Mouse (Mus musculus) monocyte, adult 5-6 weeks (primary cell): Measurements from ENCODE around the gene Zfp787. TPM values are rescaled to one million over a fixed set of nuclear protein-coding genes. Genes with fewer than 3 reads are reported as not detected.
A peak's percentile ranks its signal among the peaks of the same experiment; 100 is the strongest.
"Not testable (repeated sequence)": the region's sequence is repeated elsewhere in the genome, so short reads cannot be mapped to it uniquely, and the experiment has no call there.

Source experiments
- ATAC-seq: fragments of 153-309, 156-312 bp; replicated peaks from 2 replicates; pipeline ENCODE4 v1.8.0; 2017; ENCODE audit warnings: mild to moderate bottlenecking; ENCODE audit not compliant: low TSS enrichment, insufficient number of reproducible peaks, severe bottlenecking, poor library complexity, low FRiP score
- total RNA-seq: library from RNA; stranded (forward); fragments of 200-1000, 200-491, 200-594 nt; gene quantifications from 3 replicates; pipeline ENCODE4 v1.2.3, GENCODE M21; 2017

Gene Zfp787
- total RNA-seq: 33.9 to 36.8 TPM (median 34.7 TPM) in 3 replicates

- ATAC-seq: peak; percentile 72
Measured at GRCm38 (mm10) chr7:6155901-6156411, at the start of gene Zfp787. TSS of gene Zfp787 (minus strand) at chr7:6155997.

- no peak for ATAC-seq
Measured at GRCm38 (mm10) chr7:6204200-6204599, 48.4 kb upstream of the Zfp787 start.

GRCm38 (mm10) chr7:6196790-6197189 lies 41.0 kb upstream of the Zfp787 start, which contains the start of gene Galp:
TSS of gene Galp (plus strand) at chr7:6197090.
- no peak for ATAC-seq

- ATAC-seq: no peak
Measured at GRCm38 (mm10) chr7:6195777-6196176, 40.0 kb upstream of the Zfp787 start.

- ATAC-seq: peak; percentile 59
Measured at GRCm38 (mm10) chr7:6194129-6194528, 38.3 kb upstream of the Zfp787 start.

- 0 out of 2 replicates have a peak, but pooled peaks have one; percentile 32 for ATAC-seq
Measured at GRCm38 (mm10) chr7:6191376-6191775, 35.6 kb upstream of the Zfp787 start.

GRCm38 (mm10) chr7:6189542-6189941 lies 33.7 kb upstream of the Zfp787 start:
- no peak for ATAC-seq

- ATAC-seq: no peak
Measured at GRCm38 (mm10) chr7:6186756-6187155, 31.0 kb upstream of the Zfp787 start.

GRCm38 (mm10) chr7:6186176-6186575 lies 30.4 kb upstream of the Zfp787 start:
- no peak for ATAC-seq

GRCm38 (mm10) chr7:6185391-6185790 lies 29.6 kb upstream of the Zfp787 start:
- no peak for ATAC-seq

- no peak for ATAC-seq
Measured at GRCm38 (mm10) chr7:6184521-6184920, 28.7 kb upstream of the Zfp787 start.

- ATAC-seq: no peak
Measured at GRCm38 (mm10) chr7:6183802-6184201, 28.0 kb upstream of the Zfp787 start.

- ATAC-seq: no peak
Measured at GRCm38 (mm10) chr7:6182882-6183281, 27.1 kb upstream of the Zfp787 start.

- ATAC-seq: no peak
Measured at GRCm38 (mm10) chr7:6179013-6179412, 23.2 kb upstream of the Zfp787 start.

GRCm38 (mm10) chr7:6174365-6174987 lies 18.7 kb upstream of the Zfp787 start:
- ATAC-seq: not testable (repeated sequence)

GRCm38 (mm10) chr7:6173872-6174271 lies 18.1 kb upstream of the Zfp787 start:
- no peak for ATAC-seq

GRCm38 (mm10) chr7:6172674-6173244 lies 17.0 kb upstream of the Zfp787 start:
- ATAC-seq: no peak

GRCm38 (mm10) chr7:6172006-6172649 lies 16.3 kb upstream of the Zfp787 start, which contains the start of gene Zfp444:
TSS of gene Zfp444 (plus strand) at chr7:6172226.
- peak; percentile 81 for ATAC-seq

- peak; percentile 53 for ATAC-seq
Measured at GRCm38 (mm10) chr7:6171444-6172005, 15.7 kb upstream of the Zfp787 start.
